Mouse (Mus musculus) B cell, adult 2 months (primary cell): ENCODE results near the gene Art5.

Experiments used
- DNase-seq, 2 experiments: peaks; one replicate each; pipeline ENCODE4 v3.0.0; 2022

Gene Art5

GRCm38 (mm10) chr7:102109171-102109570 is at the start of gene Art5:
Art5 (minus strand) TSS chr7:102109489.
- DNase-seq: no peak

DNA sequence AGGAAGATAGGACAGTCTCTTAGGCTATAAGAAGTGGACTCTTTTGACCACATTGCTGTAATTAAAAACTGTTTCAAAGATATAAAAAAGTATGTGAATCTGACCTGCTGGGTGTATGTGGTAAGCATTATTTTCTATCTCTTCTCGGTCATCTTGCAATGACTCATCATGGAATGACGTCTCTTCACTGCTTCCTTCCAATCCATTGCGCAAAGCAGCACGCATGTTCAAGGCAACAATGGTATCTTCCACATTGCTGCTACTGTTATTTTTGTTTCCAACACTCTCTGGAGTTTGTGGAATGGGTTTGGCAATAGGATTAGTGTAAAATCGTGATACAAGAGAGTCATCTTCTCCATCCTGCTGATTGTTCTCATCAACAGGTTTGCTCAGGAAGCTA is 44.4 kb upstream of the Art5 start:
- no peak for DNase-seq

DNA sequence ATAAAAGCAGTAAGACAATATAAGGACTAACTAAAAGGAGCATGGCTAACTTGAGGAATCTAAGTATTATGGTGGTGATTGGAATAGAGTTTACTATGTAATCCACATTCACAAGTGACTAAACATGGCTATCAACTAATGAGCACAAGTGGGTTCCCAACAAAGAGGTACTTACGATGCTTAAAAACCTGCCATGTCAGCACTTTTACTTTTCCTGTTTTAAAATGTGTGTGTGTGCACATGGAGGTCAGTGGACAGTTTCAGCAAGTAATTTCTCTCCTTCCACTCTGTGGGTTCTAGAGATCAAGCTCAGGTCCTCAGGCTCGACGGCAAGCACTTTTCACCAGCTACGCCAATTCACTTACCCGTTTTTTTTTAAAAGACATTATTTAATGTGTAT is 28.6 kb upstream of the Art5 start:
- DNase-seq: no peak

GRCm38 (mm10) chr7:102137464-102137863 is 28.2 kb upstream of the Art5 start:
- DNase-seq: peak; percentile 61 to 62

DNA sequence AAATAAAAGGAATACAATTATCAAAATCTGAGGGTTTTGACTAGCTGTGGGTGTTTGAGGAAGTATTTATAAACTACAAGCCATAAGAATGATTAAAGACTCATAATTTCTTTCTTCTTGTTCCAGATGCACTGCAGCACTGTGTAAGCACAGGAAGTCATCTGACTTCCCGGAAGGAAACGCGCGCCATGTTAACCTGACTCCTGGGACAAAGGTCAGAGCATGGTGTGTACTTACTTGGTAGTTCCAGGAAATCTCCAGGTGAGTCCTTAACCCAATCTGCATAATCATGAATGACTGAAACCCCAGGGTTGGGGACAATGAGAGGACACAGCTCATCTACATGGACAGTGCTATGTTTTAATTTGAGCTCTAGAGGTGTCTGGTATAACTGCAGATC is 23.1 kb upstream of the Art5 start:
- DNase-seq: no peak

DNA sequence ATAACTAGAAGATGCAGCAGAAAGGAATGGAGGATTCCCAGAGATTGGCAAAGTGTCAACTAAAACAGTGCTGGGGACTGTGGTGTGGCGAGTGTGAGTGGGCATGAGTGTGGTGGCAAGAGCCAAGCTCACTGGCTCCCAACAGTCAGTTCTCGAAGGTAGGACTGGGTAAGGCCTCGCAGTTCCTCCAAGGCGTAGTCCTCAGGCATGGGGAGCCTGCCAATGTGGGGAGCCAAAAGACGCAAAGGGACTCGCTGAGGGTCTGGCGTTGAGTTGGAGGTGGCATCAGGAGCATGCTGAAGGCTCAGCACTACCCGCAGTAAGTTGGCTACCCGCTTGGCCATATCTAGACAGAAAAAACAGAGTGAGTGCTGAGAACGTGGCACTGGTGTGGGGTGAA is 11.0 kb upstream of the Art5 start:
- no peak for DNase-seq

- DNase-seq: no peak
Measured at GRCm38 (mm10) chr7:102117382-102117781, 8.1 kb upstream of the Art5 start.

DNA sequence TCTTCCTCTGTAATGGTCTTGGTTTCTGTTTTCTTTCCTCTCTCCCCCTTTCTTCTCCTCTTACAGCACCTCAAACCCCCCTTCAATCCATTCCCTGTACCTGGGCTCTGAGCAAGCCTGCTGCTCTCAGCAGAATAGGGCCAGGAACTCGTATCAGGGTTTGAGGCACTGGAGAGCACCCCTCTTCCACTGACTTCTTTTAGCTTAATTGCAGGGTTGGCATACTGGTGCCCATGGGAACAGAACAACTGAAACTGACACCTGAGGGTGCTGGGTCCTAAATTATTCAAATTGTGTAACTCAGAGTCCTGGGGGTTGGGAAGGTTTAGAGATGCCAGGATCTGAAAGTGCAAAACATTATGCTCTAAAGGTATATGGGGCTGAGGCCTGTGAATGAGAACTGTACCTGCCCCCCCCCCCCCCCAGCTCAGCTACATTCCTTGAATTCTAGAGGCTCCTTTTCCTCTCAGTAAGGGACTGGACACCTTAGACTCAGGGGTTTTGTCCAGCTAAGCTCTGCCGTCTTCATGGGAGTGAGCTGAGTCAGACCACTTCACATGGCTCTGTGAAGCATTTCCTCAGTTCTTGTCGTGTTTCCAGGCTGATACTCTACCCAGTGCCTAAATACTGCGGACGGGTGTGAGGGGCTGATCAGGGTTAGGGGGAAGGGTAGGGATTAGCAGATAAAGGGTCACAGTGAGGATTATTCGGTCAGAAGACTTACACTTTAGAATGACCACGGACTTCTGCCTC is 7.5 kb upstream of the Art5 start, which contains the start of gene Chrna10:
Gene Chrna10 (minus strand): TSS at position 250 of the 753 bp plus-strand sequence.
- no peak for DNase-seq

DNA sequence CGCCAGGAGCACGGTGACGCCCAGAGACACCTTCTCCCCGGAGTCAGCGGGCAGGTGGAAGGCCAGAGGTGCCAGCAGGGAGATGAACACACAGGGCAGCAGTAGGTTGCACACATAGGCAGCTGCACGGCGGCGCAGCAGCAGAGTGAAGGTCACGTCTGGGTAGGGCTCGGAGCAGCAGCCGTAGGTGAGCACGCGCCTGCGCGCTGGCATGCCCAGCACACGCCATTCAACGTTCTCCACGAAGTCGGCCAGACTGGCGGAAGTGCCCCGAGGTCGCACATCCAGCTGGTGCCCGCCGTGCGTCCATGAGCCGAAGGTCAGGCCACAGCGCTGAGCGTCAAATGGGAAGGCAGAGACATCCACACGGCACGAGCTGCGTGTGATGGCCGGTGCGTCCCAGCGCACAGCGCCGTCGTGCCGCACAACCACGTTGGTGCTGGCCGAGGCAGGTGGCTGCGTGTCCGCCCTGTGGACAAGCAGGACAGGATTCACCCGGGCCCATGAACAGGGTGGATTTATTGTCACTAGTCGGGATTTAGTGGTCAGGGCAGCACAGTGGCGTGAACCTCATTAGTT is 4.0 kb upstream of the Art5 start:
- no peak for DNase-seq

DNA sequence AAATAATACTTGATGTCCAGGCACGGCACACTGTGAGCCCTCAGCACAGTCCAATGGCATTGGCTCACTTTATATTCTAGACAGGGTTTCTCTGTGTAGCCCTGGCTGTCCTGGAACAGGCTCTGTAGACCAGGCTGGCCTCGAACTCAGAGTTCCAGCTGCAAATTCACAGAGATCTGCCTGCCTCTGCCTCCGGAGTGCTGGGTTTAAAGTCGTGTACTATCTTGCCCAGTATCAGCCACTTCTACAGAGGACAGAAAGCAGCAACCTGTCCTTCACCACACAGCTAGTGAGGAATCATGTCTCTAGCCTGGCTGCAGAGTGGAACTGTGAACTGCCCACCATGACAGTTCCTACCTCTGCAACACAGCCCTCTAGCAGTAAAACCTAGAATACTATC is 457 bp upstream of the Art5 start:
- no peak for DNase-seq

GRCm38 (mm10) chr7:102108206-102108605 is 1.1 kb downstream of the Art5 start:
- no peak for DNase-seq

DNA sequence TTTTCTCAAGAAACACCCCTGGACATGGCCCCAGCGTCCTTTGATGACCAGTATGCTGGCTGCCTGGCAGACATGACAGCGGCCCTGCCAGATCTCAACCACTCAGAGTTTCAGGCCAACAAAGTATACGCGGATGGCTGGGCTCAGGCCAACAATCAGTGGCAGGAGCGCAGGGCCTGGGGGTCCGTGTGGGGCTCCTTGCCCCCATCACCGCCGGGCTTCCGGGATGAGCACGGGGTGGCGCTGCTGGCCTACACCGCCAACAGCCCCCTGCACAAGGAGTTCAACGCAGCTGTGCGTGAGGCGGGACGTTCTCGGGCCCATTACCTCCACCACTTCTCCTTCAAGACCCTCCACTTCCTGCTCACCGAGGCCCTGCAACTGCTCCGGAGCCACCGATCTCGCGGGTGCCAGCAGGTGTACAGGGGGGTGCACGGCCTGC is 2.6 kb downstream of the Art5 start:
- DNase-seq: peak; percentile 5 to 13

GRCm38 (mm10) chr7:102104126-102104525 is 5.2 kb downstream of the Art5 start:
- DNase-seq: no peak

DNA sequence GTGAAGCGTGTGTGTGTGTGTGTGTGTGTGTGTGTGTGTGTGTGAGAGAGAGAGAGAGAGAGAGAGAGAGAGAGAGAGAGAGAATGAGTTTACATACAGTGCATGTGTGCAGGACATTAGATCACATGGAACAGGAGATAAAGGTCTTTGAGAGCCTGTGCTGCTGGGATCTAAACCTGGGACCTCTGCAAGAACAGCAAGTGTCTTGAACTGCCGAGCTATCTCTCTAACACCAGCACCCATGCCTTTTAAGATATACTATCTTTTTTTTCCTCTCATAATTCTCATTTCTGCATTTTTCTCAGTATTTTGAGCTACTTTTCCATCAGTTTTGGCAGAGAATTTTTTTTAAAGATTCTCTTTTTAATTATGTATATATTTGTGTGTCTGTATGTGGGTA is 5.7 kb downstream of the Art5 start:
- no peak for DNase-seq

GRCm38 (mm10) chr7:102102696-102103095 is 6.6 kb downstream of the Art5 start:
- no peak for DNase-seq

- DNase-seq: no peak
Measured at GRCm38 (mm10) chr7:102102241-102102640, 7.0 kb downstream of the Art5 start.

- no peak for DNase-seq
Measured at GRCm38 (mm10) chr7:102101487-102101886, 7.8 kb downstream of the Art5 start, which contains the start of gene Art1. Art1 (plus strand) TSS chr7:102101743.

- DNase-seq: no peak
Measured at GRCm38 (mm10) chr7:102100868-102101267, 8.4 kb downstream of the Art5 start.

- peak; percentile 75 to 80 for DNase-seq
Measured at GRCm38 (mm10) chr7:102099760-102100661, 9.3 kb downstream of the Art5 start.

DNA sequence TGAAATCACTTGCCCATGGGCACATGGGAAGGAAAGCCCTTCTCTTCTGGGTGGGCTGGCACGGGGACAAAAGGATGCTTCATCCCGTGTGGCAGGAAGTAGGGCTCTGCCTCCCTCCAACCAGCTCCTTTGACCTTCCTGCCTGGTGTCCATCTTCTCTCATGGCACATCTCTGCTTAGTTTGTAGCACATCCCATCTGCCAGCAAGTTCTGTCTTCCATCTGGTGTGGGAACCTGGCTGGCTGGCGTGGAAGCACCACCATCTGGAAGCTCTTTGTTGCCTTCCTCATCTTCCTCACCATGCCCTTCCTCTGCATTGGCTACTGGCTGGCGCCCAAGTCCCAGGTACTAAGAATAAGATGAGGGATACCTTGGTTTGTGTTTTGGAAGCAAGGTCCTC is 22.0 kb downstream of the Art5 start:
- no peak for DNase-seq

- DNase-seq: no peak
Measured at GRCm38 (mm10) chr7:102084041-102084696, 25.1 kb downstream of the Art5 start.

DNA sequence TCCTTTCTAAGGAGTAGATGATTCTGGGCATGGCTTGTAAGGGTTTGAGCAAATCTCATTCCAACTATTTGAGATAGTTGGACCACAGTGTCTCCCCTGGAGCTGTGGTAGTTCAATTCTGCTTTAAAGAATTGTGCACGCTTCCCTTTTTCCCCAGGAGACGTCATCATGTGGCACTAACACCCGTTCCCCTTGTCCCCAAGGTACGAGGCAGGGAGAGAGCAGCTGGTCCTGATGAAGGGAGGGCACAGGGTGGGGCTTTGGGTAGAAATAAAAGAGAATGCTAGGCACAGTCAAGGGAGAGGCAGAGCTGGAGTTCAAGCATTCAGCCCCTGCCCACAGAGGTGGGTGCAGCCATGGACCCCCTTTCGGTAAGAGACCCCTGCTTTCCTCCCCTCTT is 26.5 kb downstream of the Art5 start, which contains the start of gene Trpc2:
Gene Trpc2 (plus strand): TSS at position 301 of the 400 bp plus-strand sequence.
- no peak for DNase-seq

DNA sequence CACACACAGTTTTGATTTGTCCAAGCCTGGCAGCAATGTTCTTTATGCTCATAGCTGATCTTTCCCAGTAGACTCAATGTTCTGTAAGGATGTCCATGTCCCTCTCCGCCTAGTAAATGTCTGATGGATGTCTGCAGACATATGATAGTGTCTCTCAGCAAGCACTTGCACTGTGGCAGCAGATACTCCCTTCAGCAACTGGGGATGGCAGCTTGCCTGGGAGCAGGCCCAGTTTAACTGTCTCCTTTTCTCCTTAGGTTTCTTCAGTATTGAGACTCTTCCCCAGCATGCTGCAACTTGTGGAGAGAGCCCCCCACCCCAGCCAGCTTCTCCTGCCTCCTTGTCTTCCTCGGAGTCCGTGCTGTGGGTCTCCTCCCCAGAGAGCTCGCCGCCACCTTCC is 27.5 kb downstream of the Art5 start:
- no peak for DNase-seq
